Mouse (Mus musculus) heart, postnatal 0 days (tissue): ENCODE results near the gene Myh7b.

Source experiments
- CTCF ChIP-seq: IDR thresholded peaks from 2 replicates; pipeline ENCODE4 v1.5.1; 2016; ENCODE audit warnings: antibody characterized with exemption, control low read depth, low read depth
- EP300 ChIP-seq: IDR thresholded peaks from 2 replicates; pipeline ENCODE4 v1.6.1; 2016; ENCODE audit warnings: antibody characterized with exemption, low read depth

- TF ChIP-seq CTCF (no peak), EP300 (no peak)
Observed at GRCm38 (mm10) chr2:155573996-155574395, 37.0 kb upstream of the Myh7b start.
